Mouse (Mus musculus) R1 (cell line): ENCODE measurements around the gene Tgm2.

ENCODE experiments used
- DNase-seq: peaks from one replicate; pipeline ENCODE4 v3.0.0-alpha.2; 2018; ENCODE audit warnings: low read depth, low spot score

Tgm2 gene

GRCm38 (mm10) chr2:158146223-158146622, at the start of gene Tgm2:
Tgm2 (minus strand) TSS chr2:158146436.
- DNase-seq: peak; percentile 77

DNA sequence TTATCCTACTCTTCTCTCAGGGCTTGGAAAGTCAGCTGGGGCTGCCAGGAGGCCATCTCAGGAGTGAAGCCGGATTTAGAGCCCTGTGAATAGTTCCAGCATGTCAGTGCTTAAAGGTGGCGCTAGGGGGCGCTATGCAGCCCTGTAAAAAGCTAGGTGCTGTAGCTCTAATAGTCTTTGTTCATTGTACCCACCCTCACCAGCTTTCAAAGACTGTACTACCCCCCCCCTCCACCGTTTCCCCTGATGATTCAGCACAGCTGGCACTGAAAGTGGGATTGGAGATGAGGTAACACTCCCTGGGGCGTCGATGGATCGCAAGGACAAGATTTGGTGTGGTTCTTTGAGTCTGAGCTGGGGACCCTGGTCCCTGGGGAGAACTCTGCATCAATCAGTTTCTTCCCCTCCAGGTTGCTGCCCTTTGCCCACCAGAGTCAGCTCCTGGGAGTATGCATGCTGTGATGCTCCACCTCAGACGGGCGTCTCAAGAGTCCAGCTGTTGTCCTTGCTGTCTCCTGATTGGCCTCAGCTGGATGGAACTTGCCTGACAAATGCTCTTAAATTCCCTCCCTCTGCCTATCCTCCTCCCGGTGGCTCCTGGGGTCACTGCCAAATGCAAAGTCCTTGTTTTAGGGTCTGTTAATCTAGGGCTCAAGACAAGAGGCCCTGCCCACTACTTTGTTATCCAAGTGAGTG, 48.9 kb upstream of the Tgm2 start:
- DNase-seq: peak; percentile 66

DNA sequence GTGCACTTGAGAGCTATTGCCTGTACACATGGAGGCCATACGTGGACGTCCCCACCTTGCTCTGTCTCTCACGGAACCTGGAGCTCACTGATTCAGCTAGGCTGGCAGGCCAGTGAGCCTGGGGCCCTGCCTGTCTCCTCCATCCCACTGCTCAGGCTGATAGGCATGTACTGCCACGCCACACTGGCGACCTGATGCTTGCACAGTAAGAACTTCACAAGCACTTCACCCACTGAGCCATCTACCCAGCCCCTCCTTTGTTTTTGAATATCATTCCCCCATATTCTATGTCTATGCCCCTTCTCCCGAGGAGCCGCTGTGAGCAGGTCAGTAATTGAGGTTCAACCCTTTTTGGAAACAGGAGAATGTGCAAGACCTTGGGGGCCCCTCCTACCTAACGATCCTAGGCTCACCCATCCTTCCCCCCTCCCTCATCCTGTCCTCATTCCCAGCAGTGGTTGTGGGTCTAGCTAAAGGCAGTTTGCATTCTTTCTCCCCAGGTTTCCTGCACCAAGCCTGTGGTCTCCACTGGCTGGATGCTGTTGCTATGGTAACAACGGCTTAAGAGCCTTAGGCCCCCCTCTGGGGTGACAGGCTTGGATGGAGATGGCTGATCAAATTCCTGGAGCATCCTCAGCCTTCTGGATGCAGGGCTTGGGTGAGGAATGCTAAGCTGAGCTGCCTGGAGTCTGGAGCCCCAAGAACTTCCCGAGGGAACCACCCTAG, 47.5 kb upstream of the Tgm2 start:
- DNase-seq: peak; percentile 47

GRCm38 (mm10) chr2:158191098-158191497, 44.9 kb upstream of the Tgm2 start:
- DNase-seq: no peak

DNA sequence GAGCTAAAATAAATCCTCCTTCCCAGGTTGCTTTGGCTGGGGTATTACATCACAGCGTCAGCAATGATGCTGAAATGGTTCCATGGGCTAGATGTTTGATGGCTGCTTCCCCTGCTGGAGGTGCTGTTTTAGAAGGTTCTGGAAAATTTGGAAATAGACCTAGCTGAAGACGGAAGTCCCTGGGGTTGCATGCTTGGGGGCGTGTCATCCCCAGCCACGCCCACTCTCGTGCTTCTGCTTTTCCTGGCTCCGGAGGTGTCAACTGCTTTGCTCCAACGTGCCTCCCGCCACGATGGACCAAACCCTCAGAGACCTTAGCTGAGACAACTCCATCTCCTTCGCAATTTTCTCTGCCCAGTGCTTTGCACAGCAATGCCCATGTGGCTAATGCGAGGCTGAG, 43.2 kb upstream of the Tgm2 start:
- DNase-seq: peak; percentile 39

GRCm38 (mm10) chr2:158186206-158186871, 40.1 kb upstream of the Tgm2 start:
- DNase-seq: no peak

- no peak for DNase-seq
Observed at GRCm38 (mm10) chr2:158183266-158183665, 37.0 kb upstream of the Tgm2 start.

DNA sequence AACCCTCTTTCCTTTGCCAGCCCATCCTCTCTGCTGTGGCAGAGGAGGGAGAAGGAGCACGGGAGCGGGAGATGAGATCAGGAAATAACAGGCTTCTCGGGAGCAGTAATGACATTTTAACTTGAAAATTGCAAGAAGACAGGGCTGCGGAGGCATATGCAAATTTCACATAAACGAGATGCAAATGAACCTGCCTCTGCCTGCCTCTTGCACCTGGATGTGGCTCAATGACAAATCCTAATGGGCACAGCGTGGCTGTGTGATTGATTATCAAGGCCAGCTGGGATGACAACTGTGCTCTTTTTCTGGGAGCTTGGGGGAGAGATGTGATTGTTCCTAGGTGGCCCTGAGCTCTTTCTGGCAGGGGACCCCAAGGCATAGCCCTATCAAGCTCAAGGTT, 35.7 kb upstream of the Tgm2 start:
- no peak for DNase-seq

DNA sequence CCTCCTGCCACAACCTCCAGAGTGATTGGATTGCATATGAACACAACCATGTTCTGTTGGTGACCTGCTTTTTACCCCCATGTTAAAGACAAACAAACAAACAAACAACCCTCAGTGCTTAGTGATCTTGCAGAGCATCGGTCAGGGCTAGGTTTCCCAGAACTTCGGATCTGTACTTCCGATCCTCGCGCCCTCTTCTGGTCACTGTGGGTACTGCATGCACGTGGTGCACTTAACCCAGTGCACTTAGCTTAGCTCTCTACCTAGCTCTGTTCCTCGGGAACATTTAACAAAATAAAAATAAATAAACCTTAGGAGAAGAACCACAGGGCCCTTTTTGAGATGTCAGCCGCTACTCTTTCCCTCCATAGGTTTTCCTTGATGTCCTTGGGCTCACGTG, 34.6 kb upstream of the Tgm2 start:
- peak; percentile 81 for DNase-seq

GRCm38 (mm10) chr2:158179370-158180111, 33.3 kb upstream of the Tgm2 start:
- DNase-seq: no peak

GRCm38 (mm10) chr2:158178696-158179369, 32.6 kb upstream of the Tgm2 start:
- DNase-seq: peak; percentile 60

GRCm38 (mm10) chr2:158178139-158178538, 31.9 kb upstream of the Tgm2 start:
- no peak for DNase-seq

- DNase-seq: peak; percentile 63
Observed at GRCm38 (mm10) chr2:158177574-158177973, 31.3 kb upstream of the Tgm2 start.

- peak; percentile 54 for DNase-seq
Observed at GRCm38 (mm10) chr2:158176763-158177162, 30.5 kb upstream of the Tgm2 start.

- DNase-seq: no peak
Observed at GRCm38 (mm10) chr2:158175433-158175832, 29.2 kb upstream of the Tgm2 start.

GRCm38 (mm10) chr2:158174958-158175357, 28.7 kb upstream of the Tgm2 start:
- DNase-seq: no peak

GRCm38 (mm10) chr2:158174438-158174837, 28.2 kb upstream of the Tgm2 start:
- DNase-seq: no peak

- no peak for DNase-seq
Observed at GRCm38 (mm10) chr2:158170394-158170793, 24.2 kb upstream of the Tgm2 start.

DNA sequence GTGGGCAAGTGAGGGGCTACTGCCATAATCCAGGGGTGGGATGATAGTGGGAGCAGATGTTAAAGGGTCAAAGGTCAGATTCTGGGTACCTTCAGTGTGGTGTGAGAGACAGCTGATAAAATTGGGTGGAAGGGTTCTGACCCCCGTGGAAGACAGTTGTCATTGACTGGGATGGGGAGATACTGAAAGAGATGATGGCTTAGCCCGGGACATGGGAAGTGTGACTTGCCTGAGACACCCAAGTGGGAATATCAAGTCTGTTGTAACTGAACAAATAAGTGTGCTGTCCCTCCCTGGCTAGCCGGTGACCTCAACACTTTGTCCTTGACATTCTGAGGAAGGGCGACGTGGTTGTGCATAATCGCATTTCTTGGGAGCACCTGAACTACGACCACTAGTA, 23.5 kb upstream of the Tgm2 start:
- no peak for DNase-seq

- no peak for DNase-seq
Observed at GRCm38 (mm10) chr2:158169351-158169750, 23.1 kb upstream of the Tgm2 start.

GRCm38 (mm10) chr2:158168741-158169211, 22.5 kb upstream of the Tgm2 start:
- DNase-seq: no peak
